Mouse (Mus musculus): Measurements from ENCODE around the gene Gm12355. TPM values are rescaled to one million over a fixed set of nuclear protein-coding genes. Genes with fewer than 3 reads are reported as not detected.
"Not testable (repeated sequence)": the region's sequence is repeated elsewhere in the genome, so short reads cannot be mapped to it uniquely, and the experiment has no call there.

Gene Gm12355
- polyA plus RNA-seq, 1 experiment = not detected

DNA sequence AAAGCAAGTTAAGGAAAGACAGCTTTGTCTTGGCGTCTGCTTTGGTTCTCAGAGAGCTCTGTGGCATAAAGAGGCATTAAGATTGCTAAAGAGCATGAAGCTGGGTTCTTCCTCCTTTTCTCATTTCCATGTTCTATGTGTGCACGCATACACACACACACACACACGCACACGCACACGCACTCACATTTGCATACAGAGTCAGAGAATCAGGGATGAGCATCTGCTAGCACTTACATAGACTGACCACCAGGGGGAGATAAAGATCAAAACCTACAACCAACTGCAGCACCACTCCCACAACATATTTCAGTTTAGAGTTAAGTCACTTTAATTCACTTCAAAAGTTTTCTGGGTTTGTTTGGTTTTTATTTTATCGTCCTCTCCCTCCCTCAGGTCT lies 35.1 kb upstream of the Gm12355 start:
- H3K4me3 ChIP-seq (ENCODE audit: extremely low read depth, insufficient read depth, insufficient read length) = no peak overlapping the region
- WGBS = 3% methylated on average over 6 of the region's 6 CpGs
- peak; percentile 9 to 67 for DNase-seq (ENCODE audit: low read depth in 1 of 2, low spot score in 2 of 2)

DNA sequence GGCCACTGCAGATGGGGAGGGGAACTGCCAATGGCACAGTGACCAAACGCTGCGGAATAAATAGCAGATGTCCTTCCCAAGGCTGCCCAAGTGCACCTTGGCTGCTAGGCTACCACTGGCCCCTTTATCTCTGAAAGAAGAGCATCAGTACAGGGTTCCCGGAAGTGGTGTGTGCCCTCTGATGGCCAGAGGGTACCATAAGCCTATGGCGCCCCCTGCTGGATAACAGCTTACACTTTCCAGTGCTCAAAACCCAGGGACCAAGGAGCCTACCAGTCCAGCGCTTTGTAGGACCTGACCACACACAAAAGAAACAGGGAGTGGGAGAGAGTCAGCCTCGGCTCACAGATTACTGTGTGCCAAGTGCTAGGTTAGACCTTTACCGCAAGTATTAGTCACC lies 29.6 kb upstream of the Gm12355 start:
- 13% methylated on average over 7 of the region's 7 CpGs for WGBS
- H3K4me3 ChIP-seq (ENCODE audit: extremely low read depth, insufficient read depth, insufficient read length); H3K27me3 ChIP-seq (ENCODE audit: control insufficient read depth, insufficient read depth, low read length); H3K4me1 ChIP-seq (ENCODE audit: control insufficient read depth, insufficient read depth, insufficient read length); H3K36me3 ChIP-seq (ENCODE audit: control insufficient read depth, insufficient read depth, low read length); H3K27ac ChIP-seq (ENCODE audit: insufficient read depth, low read length): not testable (repeated sequence)
- peak; percentile 14 to 34 for DNase-seq (ENCODE audit: low read depth in 1 of 2, low spot score in 2 of 2)
- peak; percentile 53; the same call in 1 of the 2 replicates for TF ChIP-seq CTCF (IDR thresholded peaks at IDR 0.05; ENCODE audit: extremely low read depth, insufficient read depth, insufficient read length, insufficient replicate concordance)

More for the DNA sequence above, 35.1 kb upstream of the Gm12355 start:
- H3K4me1 ChIP-seq (ENCODE audit: control insufficient read depth, insufficient read depth, insufficient read length) = no peaks in the 10 kb centered on the region; the same call in 1 of the 2 replicates
- no peak overlapping the region for H3K27ac ChIP-seq (ENCODE audit: insufficient read depth, low read length)
- TF ChIP-seq POLR2A (IDR thresholded peaks at IDR 0.05; ENCODE audit: low read depth, low read length) = no peak
- peak; percentile 15; the same call in 1 of the 2 replicates for TF ChIP-seq CTCF (IDR thresholded peaks at IDR 0.05; ENCODE audit: extremely low read depth, insufficient read depth, insufficient read length, insufficient replicate concordance)
- H3K27me3 ChIP-seq (ENCODE audit: control insufficient read depth, insufficient read depth, low read length) = no peaks in the 10 kb centered on the region
- no peaks in the 10 kb centered on the region for H3K36me3 ChIP-seq (ENCODE audit: control insufficient read depth, insufficient read depth, low read length)

DNA sequence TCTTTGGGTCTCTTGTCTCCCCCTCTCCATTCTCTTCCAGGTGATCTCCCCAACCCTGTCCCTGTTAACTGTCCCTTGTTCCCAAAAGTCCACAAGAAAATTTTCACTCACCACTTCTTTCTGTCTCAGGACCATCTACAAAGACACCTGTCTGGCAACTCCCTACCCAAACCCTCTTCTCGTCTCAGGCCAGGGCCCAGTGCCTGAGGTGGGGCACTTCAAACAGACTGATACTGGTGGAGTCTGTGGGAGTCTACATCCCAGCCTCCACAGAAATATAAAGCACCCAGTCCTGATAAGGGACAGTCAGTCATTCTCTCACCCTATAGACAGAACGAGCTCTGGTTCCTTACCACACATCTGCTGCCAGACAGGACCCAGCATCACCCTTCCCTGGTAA lies 21.0 kb upstream of the Gm12355 start, which contains the start of gene Gsdma2:
Gsdma2 (plus strand) TSS at position 301 of the 400 bp plus-strand sequence.
- WGBS = 67% methylated on average over 2 of the region's 2 CpGs
- no peaks in the 10 kb centered on the region for H3K36me3 ChIP-seq (ENCODE audit: control insufficient read depth, insufficient read depth, low read length)
- no peaks in the 10 kb centered on the region for H3K27me3 ChIP-seq (ENCODE audit: control insufficient read depth, insufficient read depth, low read length)
- DNase-seq (ENCODE audit: low read depth in 1 of 2, low spot score in 2 of 2) = no peak
- H3K4me3 ChIP-seq (ENCODE audit: extremely low read depth, insufficient read depth, insufficient read length) = no peak within 1 kb of the TSS
- H3K4me1 ChIP-seq (ENCODE audit: control insufficient read depth, insufficient read depth, insufficient read length) = no peaks in the 10 kb centered on the region
- TF ChIP-seq CTCF (IDR thresholded peaks at IDR 0.05; ENCODE audit: extremely low read depth, insufficient read depth, insufficient read length, insufficient replicate concordance) (no peak), POLR2A (IDR thresholded peaks at IDR 0.05; ENCODE audit: low read depth, low read length) (no peak)
- no peak within 1 kb of the TSS for H3K27ac ChIP-seq (ENCODE audit: insufficient read depth, low read length)

DNA sequence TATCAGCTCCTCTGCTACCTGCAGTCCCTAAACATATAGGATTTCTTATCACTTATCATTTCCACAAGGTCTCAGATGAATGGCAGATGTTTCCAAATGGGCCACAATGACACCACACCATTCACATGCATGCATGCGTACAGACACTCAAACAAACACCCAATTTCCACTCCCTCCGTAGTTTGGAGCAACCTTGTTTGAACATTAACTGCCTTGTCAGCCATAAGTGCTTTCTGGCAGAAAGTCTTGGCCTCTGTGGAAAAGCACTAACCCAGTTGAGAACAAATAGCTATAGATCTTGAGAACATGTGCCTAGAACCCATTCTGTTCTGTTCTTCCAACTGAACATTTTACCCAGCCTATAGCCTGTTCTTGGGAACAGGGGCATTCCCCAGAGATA lies 20.5 kb upstream of the Gm12355 start:
- Histone ChIP-seq H3K4me1 (ENCODE audit: control insufficient read depth, insufficient read depth, insufficient read length) (no peaks in the 10 kb centered on the region), H3K4me3 (ENCODE audit: extremely low read depth, insufficient read depth, insufficient read length) (no peak overlapping the region), H3K36me3 (ENCODE audit: control insufficient read depth, insufficient read depth, low read length) (no peaks in the 10 kb centered on the region), H3K27ac (ENCODE audit: insufficient read depth, low read length) (no peak overlapping the region), H3K27me3 (ENCODE audit: control insufficient read depth, insufficient read depth, low read length) (no peaks in the 10 kb centered on the region)
- WGBS = 78% methylated on average over 2 of the region's 2 CpGs
- TF ChIP-seq CTCF (IDR thresholded peaks at IDR 0.05; ENCODE audit: extremely low read depth, insufficient read depth, insufficient read length, insufficient replicate concordance) (no peak), POLR2A (IDR thresholded peaks at IDR 0.05; ENCODE audit: low read depth, low read length) (no peak)
- DNase-seq (ENCODE audit: low read depth in 1 of 2, low spot score in 2 of 2) = no peak

DNA sequence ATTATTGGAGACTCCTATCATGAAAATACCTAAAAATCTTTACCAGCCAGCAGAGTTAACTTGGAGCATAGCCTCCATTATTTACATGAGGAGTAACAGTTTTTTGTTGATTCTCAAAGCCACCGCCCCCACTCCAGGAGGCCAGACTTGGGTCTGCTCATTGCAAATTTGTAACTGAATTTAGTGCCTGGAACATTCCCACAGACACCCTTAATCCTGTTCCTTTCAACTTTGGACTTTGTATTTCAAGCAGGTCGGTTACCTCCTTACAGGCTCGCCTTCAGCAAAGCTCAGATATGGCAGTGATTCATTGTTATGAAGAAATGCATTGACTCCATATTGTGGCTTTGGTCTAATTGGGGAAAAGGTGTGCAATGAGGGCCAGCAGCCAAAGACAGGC lies 19.3 kb upstream of the Gm12355 start:
- no peaks in the 10 kb centered on the region for H3K27me3 ChIP-seq (ENCODE audit: control insufficient read depth, insufficient read depth, low read length)
- WGBS = 91% methylated on average over 3 of the region's 3 CpGs
- no peak for DNase-seq (ENCODE audit: low read depth in 1 of 2, low spot score in 2 of 2)
- no peak overlapping the region for H3K27ac ChIP-seq (ENCODE audit: insufficient read depth, low read length)
- no peaks in the 10 kb centered on the region for H3K36me3 ChIP-seq (ENCODE audit: control insufficient read depth, insufficient read depth, low read length)
- TF ChIP-seq CTCF (IDR thresholded peaks at IDR 0.05; ENCODE audit: extremely low read depth, insufficient read depth, insufficient read length, insufficient replicate concordance) = no peak
- no peak for TF ChIP-seq POLR2A (IDR thresholded peaks at IDR 0.05; ENCODE audit: low read depth, low read length)
- H3K4me1 ChIP-seq (ENCODE audit: control insufficient read depth, insufficient read depth, insufficient read length) = no peaks in the 10 kb centered on the region
- H3K4me3 ChIP-seq (ENCODE audit: extremely low read depth, insufficient read depth, insufficient read length) = no peak overlapping the region

DNA sequence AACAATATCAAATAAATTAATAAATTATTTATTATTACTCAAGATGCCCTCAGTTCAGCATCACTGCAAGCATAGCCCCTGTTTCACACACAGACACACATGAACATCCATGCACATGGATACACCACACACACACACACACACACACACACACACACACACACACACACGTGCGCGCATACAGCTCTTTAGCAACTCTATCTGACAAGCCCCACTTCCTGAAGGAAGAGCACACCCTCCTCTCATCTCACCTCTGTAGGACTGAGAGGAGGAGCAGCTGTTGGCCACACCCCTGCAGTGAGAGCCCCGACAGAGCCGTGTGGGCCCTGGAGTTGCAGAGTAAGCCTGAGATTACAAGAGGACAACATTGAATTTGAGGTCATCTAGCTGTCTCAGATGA lies 14.6 kb upstream of the Gm12355 start:
- no peaks in the 10 kb centered on the region for H3K36me3 ChIP-seq (ENCODE audit: control insufficient read depth, insufficient read depth, low read length)
- no peak overlapping the region for H3K4me3 ChIP-seq (ENCODE audit: extremely low read depth, insufficient read depth, insufficient read length)
- H3K27ac ChIP-seq (ENCODE audit: insufficient read depth, low read length) = no peak overlapping the region
- no peaks in the 10 kb centered on the region for H3K27me3 ChIP-seq (ENCODE audit: control insufficient read depth, insufficient read depth, low read length)
- WGBS = 54% methylated on average over 5 of the region's 5 CpGs
- no peak for TF ChIP-seq POLR2A (IDR thresholded peaks at IDR 0.05; ENCODE audit: low read depth, low read length)
- no peak for TF ChIP-seq CTCF (IDR thresholded peaks at IDR 0.05; ENCODE audit: extremely low read depth, insufficient read depth, insufficient read length, insufficient replicate concordance)
- no peak for DNase-seq (ENCODE audit: low read depth in 1 of 2, low spot score in 2 of 2)
- H3K4me1 ChIP-seq (ENCODE audit: control insufficient read depth, insufficient read depth, insufficient read length) = no peaks in the 10 kb centered on the region

DNA sequence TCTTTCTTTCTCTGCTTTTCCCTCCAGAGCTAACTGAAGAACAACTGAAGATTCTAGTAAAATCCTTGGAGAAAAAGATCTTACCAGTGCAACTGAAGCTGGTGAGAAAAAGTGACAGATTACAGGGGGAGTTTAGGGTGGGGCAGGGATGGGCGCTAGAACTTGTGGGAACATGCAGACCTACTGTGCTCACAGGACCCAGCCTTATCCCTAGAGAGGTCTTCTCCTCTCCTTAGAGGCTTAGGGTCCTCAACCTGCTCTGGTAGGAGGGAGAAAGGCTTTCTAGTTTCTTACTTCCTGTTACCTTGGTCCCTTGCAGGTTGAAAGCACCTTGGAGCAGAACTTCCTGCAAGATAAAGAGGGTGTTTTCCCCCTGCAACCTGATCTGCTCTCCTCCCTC lies 12.0 kb upstream of the Gm12355 start:
- Histone ChIP-seq H3K4me1 (ENCODE audit: control insufficient read depth, insufficient read depth, insufficient read length) (no peaks in the 10 kb centered on the region), H3K36me3 (ENCODE audit: control insufficient read depth, insufficient read depth, low read length) (no peaks in the 10 kb centered on the region), H3K4me3 (ENCODE audit: extremely low read depth, insufficient read depth, insufficient read length) (no peak overlapping the region), H3K27me3 (ENCODE audit: control insufficient read depth, insufficient read depth, low read length) (no peaks in the 10 kb centered on the region; the same call in 1 of the 2 replicates), H3K27ac (ENCODE audit: insufficient read depth, low read length) (no peak overlapping the region)
- WGBS = 70% methylated on average over 1 of the region's 1 CpGs
- no peak for DNase-seq (ENCODE audit: low read depth in 1 of 2, low spot score in 2 of 2)
- TF ChIP-seq POLR2A (IDR thresholded peaks at IDR 0.05; ENCODE audit: low read depth, low read length) (no peak), CTCF (IDR thresholded peaks at IDR 0.05; ENCODE audit: extremely low read depth, insufficient read depth, insufficient read length, insufficient replicate concordance) (no peak)

DNA sequence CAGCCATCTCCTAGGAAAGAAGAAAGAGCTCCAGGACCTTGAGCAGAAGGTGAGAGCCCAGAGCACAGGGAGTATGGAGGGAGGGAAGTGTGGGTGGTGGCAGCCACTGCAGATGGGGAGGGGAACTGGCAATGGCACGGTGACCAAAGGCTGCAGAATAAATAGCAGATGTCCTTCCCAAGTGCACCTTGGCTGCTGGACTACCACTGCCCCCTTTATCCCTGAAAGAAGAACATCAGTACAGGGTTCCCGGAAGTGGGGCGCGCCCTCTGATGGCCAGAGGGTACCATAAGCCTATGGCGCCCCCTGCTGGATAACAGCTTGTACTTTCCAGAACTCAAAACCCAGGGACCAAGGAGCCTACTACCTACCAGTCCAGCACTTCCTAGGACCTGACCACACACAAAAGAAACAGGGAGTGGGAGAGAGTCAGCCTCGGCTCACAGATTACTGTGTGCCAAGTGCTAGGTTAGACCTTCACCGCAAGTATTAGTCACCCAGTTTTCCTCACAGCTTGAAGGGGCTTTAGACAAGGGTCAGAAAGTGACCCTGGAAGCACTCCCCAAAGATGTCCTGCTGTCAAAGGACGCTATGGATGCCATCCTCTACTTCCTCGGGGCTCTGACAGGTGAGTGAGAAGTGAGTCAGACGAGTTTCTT lies 10.0 kb upstream of the Gm12355 start:
- 35% methylated on average over 10 of the region's 10 CpGs for WGBS
- H3K4me3 ChIP-seq (ENCODE audit: extremely low read depth, insufficient read depth, insufficient read length); H3K27ac ChIP-seq (ENCODE audit: insufficient read depth, low read length); H3K4me1 ChIP-seq (ENCODE audit: control insufficient read depth, insufficient read depth, insufficient read length); H3K36me3 ChIP-seq (ENCODE audit: control insufficient read depth, insufficient read depth, low read length); H3K27me3 ChIP-seq (ENCODE audit: control insufficient read depth, insufficient read depth, low read length): not testable (repeated sequence)
- DNase-seq (ENCODE audit: low read depth in 1 of 2, low spot score in 2 of 2) = peak; percentile 10 to 26

All from spleen, adult 2 months (tissue).